Mouse (Mus musculus): ENCODE measurements around the gene Hoxa3.

The Hoxa3 gene

GRCm38 (mm10) chr6:52205221-52205620 lies 7.9 kb downstream of the Hoxa3 start:
- DNase-seq (ENCODE audit: low spot score), result no peak

- no peak for DNase-seq (ENCODE audit: low spot score)
Measured at GRCm38 (mm10) chr6:52204050-52204752, 8.9 kb downstream of the Hoxa3 start, which contains the start of gene Hoxa5. Gene Hoxa5 (minus strand): TSS chr6:52204587.

GRCm38 (mm10) chr6:52203371-52204049 lies 9.6 kb downstream of the Hoxa3 start:
- no peak for DNase-seq (ENCODE audit: low spot score)

GRCm38 (mm10) chr6:52203121-52203370 lies 10.1 kb downstream of the Hoxa3 start:
- no peak for DNase-seq (ENCODE audit: low spot score)

- no peak for DNase-seq (ENCODE audit: low spot score)
Measured at GRCm38 (mm10) chr6:52202362-52203120, 10.6 kb downstream of the Hoxa3 start.

- no peak for DNase-seq (ENCODE audit: low spot score)
Measured at GRCm38 (mm10) chr6:52201269-52201668, 11.9 kb downstream of the Hoxa3 start.

- DNase-seq (ENCODE audit: low spot score), result no peak
Measured at GRCm38 (mm10) chr6:52200751-52201250, 12.3 kb downstream of the Hoxa3 start.

- no peak for DNase-seq (ENCODE audit: low spot score)
Measured at GRCm38 (mm10) chr6:52200073-52200750, 12.9 kb downstream of the Hoxa3 start.

- no peak for DNase-seq (ENCODE audit: low spot score)
Measured at GRCm38 (mm10) chr6:52197271-52197670, 15.9 kb downstream of the Hoxa3 start.

GRCm38 (mm10) chr6:52196811-52197210 lies 16.3 kb downstream of the Hoxa3 start:
- DNase-seq (ENCODE audit: low spot score), result no peak

GRCm38 (mm10) chr6:52194690-52195089 lies 18.4 kb downstream of the Hoxa3 start:
- no peak for DNase-seq (ENCODE audit: low spot score)

GRCm38 (mm10) chr6:52191860-52192550 lies 21.1 kb downstream of the Hoxa3 start:
- peak; percentile 58 for DNase-seq (ENCODE audit: low spot score)

- DNase-seq (ENCODE audit: low spot score), result no peak
Measured at GRCm38 (mm10) chr6:52190906-52191810, 22.0 kb downstream of the Hoxa3 start, which contains the start of gene Hoxa4. Gene Hoxa4 (minus strand): TSS chr6:52191753.

- DNase-seq (ENCODE audit: low spot score), result no peak
Measured at GRCm38 (mm10) chr6:52190410-52190809, 22.7 kb downstream of the Hoxa3 start.

- no peak for DNase-seq (ENCODE audit: low spot score)
Measured at GRCm38 (mm10) chr6:52189909-52190308, 23.2 kb downstream of the Hoxa3 start.

- no peak for DNase-seq (ENCODE audit: low spot score)
Measured at GRCm38 (mm10) chr6:52189172-52189591, 24.0 kb downstream of the Hoxa3 start.

- DNase-seq (ENCODE audit: low spot score), result no peak
Measured at GRCm38 (mm10) chr6:52186500-52186899, 26.6 kb downstream of the Hoxa3 start.

GRCm38 (mm10) chr6:52185834-52186233 lies 27.3 kb downstream of the Hoxa3 start:
- no peak for DNase-seq (ENCODE audit: low spot score)

GRCm38 (mm10) chr6:52185222-52185621 lies 27.9 kb downstream of the Hoxa3 start:
- DNase-seq (ENCODE audit: low spot score), result no peak

- no peak for DNase-seq (ENCODE audit: low spot score)
Measured at GRCm38 (mm10) chr6:52184668-52185067, 28.5 kb downstream of the Hoxa3 start.

All from ovary, adult 18-20 months (tissue).